Mouse (Mus musculus) heart, adult 18-20 months (tissue): ENCODE results near the gene Gm17018. TPM values are rescaled to one million over a fixed set of nuclear protein-coding genes. Genes with fewer than 3 reads are reported as not detected.
"Not testable (repeated sequence)": the region's sequence is repeated elsewhere in the genome, so short reads cannot be mapped to it uniquely, and the experiment has no call there.

Experiments used
- DNase-seq, 2 experiments: peaks; one replicate each; pipeline ENCODE4 v3.0.0; 2021 to 2022; ENCODE audit warnings: mixed read lengths in 1 of 2
- long read RNA-seq, 2 experiments: library from polyadenylated mRNA; stranded (forward); transcript quantifications; one replicate each; pipeline ENCODE4 v2.0.0; 2021
- total RNA-seq, 2 experiments: library from RNA; stranded (reverse); gene quantifications; 2 replicates each; pipeline ENCODE4 v1.2.3; 2021

The Gm17018 gene
- total RNA-seq = 10 to 100 TPM; 19.8 to 19.9 TPM
- long read RNA-seq, experiment 1, transcript Gm17018-201 (6 exons, 1,353 nt) = major isoform, 35 of 41 reads
- long read RNA-seq, experiment 1, partial matches to known transcripts = 0 of 41 reads
- long read RNA-seq, experiment 1, other reads (novel, unspliced or antisense) = 6 of 41 reads
- long read RNA-seq, experiment 2, transcript Gm17018-201 (6 exons, 1,353 nt) = major isoform, 33 of 34 reads
- long read RNA-seq, experiment 2, partial matches to known transcripts = 0 of 34 reads
- long read RNA-seq, experiment 2, other reads (novel, unspliced or antisense) = 1 of 34 reads

DNA sequence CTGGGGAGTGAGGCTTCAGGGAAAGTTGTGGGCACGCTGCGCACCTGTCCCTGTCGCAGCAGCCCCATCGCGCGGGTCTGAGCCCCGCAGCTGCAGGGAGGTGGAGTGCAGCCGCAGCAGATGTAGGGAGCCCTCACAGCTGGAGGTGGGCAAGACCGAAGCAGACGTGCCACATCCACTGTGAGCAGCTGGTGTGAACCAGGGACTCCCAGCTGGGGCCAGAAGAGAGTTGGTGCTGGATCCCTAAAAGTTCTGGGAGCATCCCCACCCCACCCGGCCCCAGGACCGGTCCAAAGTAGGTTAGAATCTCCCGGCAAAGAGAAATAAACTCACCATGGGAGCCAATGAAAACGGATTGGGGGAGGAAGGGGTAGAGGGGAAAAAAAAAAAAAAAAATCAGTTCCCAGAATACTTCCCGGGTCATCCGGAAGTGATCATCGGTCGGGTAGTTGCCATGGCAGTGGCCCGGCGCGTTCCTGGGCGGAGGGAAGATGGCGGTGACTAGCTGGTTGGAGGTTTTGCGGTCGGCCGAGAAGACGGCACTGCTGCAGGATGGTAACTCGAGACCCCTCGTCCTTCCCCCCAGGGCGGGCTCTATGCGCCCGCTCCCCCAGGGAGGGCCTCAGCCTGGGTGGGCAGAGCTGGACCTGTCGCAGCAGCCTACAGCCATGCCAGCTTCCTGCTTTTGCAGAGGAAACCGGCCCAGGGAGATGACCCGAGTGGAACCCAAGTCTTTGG lies at the start of gene Gm17018, which contains the start of gene Poll:
Gm17018 (plus strand) TSS at position 463 of the 738 bp plus-strand sequence.
Poll (minus strand) TSS at position 379 of the 738 bp plus-strand sequence.
- peak; percentile 89 to 92 for DNase-seq

DNA sequence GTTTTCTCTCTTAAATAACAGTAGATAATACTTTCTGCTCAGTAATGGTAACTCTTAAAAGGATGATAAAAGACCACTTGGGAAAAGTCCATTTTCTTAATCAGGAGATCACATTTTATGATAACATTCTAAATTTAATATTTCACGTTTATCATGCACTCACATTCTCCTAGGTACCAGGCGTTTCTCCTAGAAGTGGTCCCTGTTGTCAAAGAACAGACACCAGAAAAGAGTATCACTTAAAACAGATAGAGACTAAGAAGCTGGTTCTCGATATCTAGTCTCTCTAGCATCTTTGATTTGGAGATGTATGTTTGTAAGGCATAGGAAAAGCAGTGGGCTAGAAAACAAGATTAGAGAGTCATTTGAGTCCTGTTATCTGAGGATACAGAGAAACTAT lies 49.7 kb upstream of the Gm17018 start:
- no peak for DNase-seq

DNA sequence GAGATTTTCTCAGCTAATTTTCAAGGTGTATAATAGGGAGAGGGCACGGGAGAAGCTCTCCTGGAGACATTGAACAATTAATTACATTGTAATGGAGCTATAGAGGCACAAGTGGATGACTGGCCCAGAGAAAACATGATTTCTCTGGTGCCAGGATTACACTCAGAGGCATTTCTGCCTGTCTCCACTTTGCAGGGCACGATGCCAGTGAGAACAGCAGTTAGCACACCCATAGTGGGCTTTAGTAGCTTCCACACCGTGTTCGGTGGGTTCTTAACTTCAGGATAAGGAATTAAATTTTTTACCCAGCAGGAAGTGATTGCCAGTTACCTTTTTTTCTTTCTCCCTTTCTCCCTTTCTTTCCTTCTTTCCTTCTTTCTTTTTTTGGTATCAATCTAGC lies 49.0 kb upstream of the Gm17018 start:
- no peak for DNase-seq

DNA sequence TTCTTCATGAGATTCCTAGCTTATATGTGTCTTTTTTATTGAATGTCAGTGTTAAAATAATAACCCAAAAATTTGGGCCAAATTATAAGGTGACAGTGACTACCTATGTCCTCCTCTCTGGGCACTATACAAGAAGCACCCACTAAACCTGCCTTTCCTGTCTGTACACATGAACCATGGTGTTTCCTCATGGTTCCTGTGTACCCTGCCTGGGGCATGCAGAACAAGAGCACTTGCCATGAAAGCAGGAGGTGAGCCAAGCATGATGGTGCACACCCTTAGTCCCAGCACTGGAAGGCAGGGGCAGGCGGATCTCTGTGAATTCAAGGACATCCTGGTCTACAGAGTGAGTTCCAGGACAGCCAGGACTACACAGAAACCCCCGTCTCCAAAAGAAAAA lies 45.1 kb upstream of the Gm17018 start:
- DNase-seq = no peak

DNA sequence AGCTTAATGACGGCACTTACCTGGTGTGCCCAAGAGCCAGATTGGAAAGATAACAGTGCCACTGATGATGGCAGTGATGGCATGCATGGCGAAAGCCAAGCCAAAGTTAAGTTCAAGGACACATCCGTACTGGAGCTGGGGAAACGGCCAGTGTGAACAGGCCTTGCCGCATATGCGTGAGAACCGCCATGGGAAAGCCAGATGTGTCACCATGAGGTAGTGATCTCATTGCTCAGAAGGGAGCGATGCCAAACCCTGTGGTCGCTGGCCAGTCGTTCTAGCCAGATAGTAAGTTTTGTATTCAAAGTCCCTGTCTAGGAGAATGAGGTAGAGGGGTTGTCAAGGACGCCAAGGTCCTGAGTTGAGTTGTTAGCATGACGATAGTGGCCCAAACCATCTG lies 44.2 kb upstream of the Gm17018 start:
- DNase-seq = no peak

DNA sequence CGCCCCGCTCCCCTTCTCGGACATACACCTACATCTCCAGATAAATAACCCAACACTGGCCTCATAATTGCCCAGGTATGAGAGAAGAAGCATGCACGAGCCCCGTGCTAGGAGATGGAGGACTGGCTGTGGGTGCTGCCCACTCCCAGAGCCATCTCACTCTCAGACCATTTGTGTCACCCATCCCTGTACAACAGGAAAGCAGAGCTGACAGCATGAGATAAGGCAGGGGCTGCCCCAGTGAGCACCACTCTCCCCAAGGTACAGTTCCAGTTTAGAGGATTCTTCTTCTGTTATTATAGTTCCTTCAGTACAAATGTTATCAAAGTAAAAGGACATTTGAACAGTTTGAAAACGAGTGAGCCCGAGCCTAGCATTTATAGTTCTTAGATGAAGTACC lies 33.0 kb upstream of the Gm17018 start:
- DNase-seq = no peak

DNA sequence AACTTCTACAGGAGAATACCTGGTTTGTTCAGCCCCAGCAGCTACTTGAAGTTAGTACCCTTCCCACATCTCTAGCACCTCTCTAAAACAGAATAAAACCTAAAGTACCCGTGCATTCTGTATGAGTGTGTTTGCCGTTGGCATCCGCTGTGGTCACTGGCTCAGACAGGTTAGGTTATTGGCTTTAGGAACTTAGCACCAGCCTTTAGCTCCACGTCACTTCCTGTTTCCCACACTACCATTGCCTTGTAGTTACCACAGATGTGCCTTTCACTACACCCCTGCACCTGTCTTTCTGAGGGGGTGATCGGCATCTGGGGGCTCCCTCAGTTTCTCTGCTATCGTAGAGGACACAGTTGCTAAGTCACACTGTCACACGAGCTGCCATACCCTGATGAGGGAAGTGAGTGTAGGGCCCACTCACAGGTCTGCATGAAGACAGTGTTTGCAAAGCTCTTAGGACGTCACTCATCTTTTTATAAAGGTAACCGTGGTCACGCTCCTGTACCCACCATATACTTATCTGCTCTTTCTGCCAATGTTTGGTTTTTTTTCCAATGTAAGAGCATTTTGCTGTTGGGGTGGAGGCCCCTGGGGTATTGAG lies 32.4 kb upstream of the Gm17018 start:
- DNase-seq = no peak

DNA sequence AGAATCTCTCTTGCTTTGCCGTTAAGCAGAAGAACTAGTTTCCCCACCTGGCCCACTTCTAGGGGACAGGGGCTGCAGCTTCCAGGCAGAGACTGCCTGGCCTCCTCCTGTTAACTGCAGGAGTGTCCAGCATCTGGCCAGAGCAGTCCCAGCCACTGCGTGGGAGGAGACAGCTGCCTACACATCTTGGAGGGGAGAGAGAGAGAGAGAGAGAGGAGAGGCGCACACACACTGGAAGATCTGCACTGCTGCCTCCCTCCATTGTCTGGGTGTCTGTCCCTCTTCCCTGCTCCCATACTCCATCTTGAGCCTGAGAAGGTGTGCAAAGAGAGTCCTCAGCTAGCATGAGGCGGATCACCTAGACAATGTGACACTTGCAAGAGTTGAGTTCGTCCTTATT lies 31.1 kb upstream of the Gm17018 start:
- DNase-seq = no peak

DNA sequence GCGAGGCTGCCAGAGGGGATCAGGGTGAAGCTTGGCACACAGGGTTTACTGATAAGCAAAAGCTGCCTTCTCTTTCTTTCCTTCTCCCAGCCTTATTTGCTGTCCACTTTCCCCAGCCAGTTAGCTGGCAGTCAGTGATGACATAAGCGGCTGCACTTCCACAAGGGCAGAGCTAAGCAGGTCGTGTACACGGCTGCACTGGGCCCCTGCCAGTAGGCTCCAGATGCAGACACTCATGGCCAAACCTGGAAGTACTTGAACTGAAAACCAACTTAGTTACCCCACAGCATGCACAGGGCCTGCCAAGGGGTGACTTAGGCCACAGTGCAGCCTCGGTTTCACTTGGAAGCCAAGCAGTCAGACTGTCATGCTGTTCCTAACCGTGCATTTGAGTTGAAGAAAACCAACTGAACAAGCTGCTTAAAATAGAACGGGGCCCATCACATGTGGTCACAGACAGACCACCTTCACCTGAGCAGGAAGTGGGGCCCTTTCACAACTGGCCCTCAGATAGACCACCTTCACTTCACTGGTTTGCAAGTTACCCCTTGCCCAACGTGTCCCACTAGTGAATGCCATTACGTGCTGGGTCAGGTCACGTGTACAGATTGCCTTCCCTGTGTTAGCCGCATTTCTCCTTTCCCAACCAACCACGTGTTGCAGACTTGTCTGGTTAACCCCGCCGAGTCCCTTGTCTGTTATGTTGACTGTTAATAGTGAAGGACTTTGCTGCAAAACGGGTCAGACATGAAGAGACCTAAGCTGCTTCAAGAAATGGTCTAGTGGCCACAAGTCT lies 30.0 kb upstream of the Gm17018 start:
- DNase-seq = peak; percentile 48 to 54

DNA sequence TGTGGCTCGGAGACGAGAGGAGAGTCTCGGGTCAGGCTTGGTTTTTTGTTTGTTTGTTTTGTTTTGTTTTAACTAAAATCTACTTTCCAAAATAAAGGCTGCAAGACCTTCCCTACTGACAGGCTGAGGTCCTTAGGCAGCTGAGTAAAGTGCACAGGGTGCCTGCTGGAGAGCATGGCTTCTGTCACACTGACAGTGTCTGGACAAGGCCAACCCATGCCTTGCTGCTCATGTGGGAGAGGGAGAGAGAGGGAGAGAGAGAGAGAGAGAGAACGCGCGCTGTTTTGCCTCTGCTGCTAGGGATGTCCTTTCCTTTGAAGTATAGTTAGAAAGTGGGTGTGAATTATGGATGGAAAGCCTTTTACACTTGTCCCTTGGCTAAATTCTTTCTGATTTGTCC lies 28.9 kb upstream of the Gm17018 start:
- no peak for DNase-seq

DNA sequence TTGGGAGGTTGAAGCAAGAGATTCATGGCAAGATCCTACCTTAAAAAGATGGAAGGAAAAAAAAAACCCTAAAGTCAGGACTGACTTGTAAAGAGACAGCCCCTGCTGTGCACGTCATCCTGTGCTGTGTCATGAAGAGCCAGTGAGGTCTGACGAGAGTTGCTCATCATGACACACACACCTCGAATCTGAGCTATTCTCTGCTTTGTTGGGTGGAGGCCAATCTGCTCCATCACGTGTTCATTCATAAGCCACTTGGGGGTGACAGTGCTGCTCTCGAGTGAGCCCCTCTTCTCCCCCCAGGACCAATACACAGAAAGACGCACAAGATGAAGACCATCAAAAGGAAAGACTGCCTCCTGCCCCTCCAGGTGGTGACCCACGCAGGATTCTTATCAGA lies 26.8 kb upstream of the Gm17018 start:
- DNase-seq = no peak

DNA sequence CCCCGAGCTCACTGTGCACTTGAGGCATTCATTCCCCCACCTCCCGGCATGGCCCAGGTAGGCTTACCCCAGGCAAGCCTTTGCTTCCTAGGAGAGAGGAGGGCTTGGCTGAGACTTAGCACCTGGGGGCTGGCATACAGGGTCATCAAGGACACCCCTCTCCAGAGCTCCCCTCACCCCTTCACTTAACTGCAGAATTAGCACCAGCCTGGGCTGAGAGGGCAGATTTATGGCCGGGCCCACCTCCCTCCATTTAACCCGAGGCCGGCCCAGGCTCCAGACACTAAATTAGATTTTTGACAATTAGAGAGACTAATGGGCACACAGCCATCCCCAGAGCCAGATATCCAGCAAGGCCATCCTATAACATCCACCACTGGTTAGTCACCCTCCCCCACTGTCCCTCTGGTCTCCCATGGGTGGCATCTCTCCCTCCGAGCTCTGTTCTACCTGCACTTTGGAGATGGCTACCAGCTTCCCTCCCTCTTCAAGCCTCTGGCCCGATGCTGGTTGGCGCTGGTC lies 25.1 kb upstream of the Gm17018 start:
- no peak for DNase-seq

DNA sequence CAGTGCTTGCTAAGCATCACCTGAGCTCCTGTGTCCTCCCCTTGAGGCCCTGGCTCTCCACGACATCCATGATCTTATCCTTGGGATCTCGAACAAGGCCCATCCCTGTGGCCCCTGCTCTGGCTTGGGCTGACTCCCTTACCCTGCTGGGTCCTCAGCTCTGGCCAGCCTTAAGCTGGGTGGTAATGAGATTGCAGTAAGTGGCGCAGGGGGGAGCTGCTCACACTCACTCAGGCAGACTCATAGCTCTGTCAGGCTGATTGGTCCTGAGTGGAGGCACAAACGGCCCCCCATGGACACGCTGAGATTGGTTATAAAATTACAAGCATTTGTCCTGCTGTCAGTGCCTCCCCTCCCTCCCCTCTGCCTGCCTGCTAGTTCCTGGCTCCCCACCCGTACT lies 24.5 kb upstream of the Gm17018 start:
- no peak for DNase-seq

DNA sequence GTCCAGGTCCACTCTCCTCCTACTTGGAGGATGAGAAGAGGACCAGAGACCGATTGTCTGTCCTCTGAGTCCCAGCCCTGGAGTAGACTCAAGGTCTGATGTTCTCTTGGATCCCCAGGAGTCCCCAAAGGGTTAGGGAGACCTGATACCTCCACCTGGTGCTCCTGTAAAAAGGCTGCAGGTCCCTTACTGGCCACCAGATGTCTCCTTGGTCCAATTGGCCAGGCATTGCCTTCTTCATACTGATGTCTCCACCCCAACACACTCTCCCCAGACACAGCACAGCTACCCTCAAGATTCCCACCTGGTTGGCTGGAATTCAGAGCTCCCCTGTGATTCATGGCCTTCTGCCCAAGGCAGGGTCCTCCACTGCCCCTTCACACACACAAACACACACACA lies 22.9 kb upstream of the Gm17018 start:
- DNase-seq = peak; percentile 42 to 67

DNA sequence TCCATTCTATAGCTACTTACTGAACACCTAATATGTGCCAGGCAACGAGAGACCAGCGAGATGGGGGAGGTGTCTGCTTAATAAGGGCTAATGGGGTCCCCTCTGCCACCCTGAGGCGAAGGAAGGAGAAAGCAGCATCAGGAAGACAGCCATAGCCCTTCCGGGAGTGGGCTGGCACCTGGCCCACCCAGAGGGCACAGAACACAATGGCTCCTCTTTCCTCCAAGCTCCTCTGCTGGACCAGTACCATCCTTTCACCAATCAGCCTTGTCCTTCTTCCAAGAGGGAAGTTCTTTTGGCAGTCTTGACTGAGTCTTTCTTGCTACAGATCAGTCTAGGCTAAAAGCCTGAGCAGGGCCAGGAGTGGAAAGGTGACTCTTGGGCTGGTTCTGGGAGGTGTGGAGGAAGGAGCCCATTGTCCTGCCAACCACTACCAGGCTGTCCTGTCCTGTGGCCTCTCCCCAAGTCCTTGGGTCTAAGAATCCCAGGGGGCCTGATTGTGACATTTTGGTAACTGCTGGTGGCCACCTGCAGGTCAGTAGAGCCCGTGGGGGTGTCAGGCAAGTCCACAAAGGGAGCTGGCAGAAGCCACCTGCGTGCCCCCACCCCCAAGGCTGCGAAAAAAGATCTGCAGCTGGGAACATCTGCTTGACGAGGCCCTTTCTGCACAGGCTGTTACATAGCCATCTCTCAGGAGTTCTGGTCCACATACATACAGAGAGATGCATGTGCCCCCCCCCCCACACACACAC lies 19.6 kb upstream of the Gm17018 start:
- DNase-seq = no peak

DNA sequence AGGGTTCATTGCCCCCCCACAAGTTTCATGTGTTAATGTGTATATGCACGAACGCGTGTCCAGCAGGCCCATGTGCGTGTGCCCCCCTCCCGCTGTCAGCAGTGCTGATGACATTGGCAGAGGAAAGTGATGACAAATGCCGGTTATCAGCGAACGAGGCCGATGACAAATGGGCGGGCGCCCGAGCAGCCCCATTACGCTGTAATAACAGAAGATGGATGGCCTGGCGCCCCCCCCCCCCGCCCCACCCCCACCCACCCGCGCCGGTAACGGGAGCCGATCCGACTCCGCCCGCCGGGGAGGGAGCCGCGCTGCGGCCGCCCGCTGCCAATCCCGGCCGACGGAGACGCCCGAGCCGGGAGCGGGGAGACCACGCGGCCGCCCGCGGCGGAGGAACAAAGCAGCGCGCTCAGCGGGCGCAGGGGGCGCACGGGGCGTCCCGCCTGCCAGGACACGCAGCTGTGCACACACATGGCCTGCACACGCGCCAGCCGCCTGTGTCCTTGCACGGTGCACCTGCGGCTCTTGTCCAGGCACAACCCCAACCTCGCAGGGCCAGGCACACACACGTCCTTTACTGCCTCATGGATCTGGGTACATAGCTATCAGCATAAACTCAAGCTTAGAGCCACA lies 18.9 kb upstream of the Gm17018 start:
- DNase-seq = peak in 1 of 2 experiments; percentile 30

DNA sequence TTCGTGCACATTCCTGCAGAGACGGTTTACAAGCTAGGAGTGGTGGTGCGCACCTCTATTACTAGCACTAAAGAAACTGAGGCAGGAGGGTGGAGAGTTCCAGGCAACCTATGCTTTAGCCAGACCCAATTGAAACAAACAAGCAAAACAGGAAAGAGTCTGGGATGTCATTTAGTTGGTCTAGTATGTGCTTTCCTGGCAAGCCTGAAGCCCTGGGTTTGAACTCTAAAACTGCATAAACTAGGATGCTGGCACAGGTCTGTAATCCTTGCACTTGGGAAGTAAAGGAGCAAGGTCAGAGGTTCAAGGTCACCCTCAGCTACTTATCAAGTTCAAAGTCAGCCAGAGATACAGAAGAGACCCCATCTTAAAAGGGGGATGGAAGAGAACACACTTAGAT lies 18.4 kb upstream of the Gm17018 start:
- no peak for DNase-seq

DNA sequence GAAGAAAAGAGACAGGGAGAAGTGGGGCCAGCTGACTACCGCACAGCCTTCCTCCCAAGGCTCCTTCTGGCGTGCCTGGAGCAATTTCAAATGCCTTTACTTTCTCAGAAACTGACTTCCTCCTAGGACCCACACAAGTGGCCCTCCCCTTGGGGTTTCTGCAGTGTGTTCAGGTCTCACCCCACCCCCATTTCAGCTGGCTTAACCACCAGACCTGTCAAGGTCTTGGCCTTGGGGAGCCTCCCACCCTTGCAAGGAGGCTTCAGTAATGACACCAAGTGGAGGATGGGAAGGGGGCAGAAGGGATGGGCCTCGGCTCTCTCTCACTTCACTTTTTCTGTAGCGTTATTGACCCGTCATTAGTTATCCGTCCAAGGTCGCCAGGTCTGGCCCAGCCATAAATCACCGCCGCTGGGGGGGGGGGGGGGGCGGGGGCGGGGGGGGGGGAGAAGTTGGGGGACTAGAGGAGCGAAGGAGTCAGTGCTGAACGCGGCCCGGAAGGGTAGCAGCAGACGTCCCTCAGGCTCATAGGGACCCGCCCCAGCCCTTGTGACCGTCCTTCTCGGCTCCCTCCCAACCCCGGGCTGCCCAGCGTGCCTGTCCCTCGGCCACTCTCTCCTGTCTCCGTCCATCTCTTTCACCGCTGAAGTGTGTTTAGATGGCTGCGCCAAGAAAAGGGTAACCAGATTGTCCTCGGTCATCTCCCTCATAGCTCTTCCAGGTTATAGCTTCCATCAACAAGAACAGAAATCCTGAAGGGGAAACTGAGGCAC lies 16.1 kb upstream of the Gm17018 start:
- peak; percentile 30 to 35 for DNase-seq

DNA sequence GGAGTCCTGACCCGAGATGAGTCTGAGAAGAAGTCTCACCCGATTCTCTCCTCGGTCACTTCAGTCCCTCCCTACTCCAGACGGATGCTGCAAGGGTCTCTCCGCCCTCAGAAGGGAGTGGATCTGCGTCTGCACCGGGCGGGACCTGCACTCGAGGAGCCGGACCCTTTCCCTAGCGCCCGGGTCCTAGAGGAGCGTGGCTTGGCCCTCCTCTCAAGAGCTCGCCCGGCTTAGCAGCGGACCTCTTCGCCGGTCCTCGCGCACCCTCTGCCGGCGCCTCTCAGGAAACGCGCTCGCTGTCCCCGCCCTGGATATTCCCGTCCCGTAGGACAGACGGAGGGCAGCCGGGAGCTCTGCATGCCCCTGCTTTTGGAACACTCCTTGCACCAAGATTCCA lies 15.5 kb upstream of the Gm17018 start:
- peak; percentile 81 to 88 for DNase-seq

DNA sequence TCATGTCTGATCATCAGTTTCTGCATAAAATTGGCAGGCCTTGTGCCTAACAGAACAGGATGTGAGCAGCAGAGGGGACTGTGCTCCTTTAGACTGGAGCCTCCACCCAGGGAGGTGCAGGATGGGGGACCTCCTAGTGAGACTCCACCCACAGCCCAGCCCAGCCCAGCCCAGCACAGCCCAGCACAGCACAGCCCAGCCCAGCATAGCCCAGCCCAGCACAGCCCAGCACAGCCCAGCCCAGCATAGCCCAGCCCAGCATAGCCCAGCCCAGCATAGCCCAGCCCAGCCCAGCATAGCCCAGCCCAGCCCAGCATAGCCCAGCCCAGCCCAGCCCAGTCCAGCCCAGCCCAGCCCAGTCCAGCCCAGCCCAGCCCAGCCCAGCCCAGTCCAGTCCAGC lies 12.2 kb upstream of the Gm17018 start:
- DNase-seq = not testable (repeated sequence)
